Mouse (Mus musculus): ENCODE data around the gene Olah. TPM values are rescaled to one million over a fixed set of nuclear protein-coding genes. Genes with fewer than 3 reads are reported as not detected.

Gene Olah
- polyA plus RNA-seq, 1 experiment from 2014 or later = not detected

DNA sequence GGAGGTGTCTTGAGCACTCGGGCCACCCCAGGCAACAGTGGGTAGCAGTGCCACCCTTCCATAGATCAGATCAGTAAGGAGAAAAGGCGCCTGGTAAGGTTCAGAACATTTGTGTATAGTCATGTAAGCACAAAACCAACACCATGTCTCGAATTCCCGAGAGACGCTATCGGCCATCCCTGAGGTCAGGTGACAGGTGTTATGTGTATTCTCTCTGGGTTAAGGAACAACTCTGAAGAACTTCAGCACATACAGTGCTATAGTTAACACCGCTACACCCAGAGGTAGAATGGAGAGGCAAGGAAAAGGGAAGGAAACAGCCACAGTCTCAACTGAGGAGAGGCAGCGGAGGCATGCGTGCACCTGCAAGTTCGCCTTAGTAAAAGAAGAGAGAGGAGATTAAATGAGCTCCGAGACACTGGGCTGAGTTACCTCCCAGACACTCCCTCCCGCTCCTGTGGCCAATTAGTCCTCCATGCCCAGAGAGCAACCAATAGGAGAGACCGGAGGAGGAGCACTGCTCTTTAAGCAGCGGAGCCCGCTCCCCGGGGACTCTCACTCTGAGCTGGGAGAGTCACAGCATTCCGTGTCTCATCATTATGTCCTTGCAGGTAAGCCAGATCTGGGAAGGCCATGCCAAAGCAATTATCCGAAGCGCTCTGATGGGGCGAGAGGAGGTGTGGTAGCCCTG, 61.3 kb downstream of the Olah start, which contains the start of gene Acbd7:
Acbd7 (plus strand) TSS at position 558 of the 691 bp plus-strand sequence.
- Histone ChIP-seq H3K9me3 (no peaks in the 10 kb centered on the region), H3K4me2 (replicated peaks) (peak within 1 kb of the TSS; percentile 63), H3K9ac (peak within 1 kb of the TSS; percentile 21; the same call in 1 of the 2 replicates), H3K4me1 (peaks cover 21% of the 10 kb centered on the region), H3K36me3 (no peaks in the 10 kb centered on the region), H3K27me3 (replicated peaks) (no peaks in the 10 kb centered on the region), H3K4me3 (peak within 1 kb of the TSS; percentile 30), H3K27ac (no peak within 1 kb of the TSS)
- 5% methylated on average over 20 of the region's 20 CpGs for WGBS
- no peak for ATAC-seq (ENCODE audit: low FRiP score, low read depth)

DNA sequence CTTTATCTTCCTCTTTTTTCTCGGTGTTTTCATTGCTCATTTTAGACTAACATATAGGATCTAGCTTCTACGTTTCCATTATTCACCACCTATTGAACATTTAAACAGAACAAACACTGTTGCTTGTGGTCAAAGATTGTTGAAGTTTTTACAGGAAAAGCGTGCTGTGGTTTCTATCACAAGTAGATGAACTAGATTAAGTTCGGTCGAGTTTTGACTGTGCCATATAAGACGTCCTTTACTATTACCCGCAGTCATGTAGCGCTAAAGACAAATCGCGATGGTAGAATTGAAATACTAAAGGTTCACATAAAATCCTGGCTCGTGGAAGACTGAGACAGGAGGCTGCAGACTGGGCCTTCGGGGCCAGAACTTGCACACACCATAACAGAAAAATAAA, 63.2 kb downstream of the Olah start:
- H3K4me2 ChIP-seq (replicated peaks) = no peak overlapping the region
- H3K4me3 ChIP-seq = no peak overlapping the region
- H3K27me3 ChIP-seq (replicated peaks) = no peaks in the 10 kb centered on the region
- no peak for ATAC-seq (ENCODE audit: low FRiP score, low read depth)
- H3K27ac ChIP-seq = no peak overlapping the region
- no peaks in the 10 kb centered on the region for H3K9me3 ChIP-seq
- H3K9ac ChIP-seq = no peak overlapping the region
- peaks cover 3% of the 10 kb centered on the region; the same call in 1 of the 2 replicates for H3K36me3 ChIP-seq
- 91% methylated on average over 12 of the region's 12 CpGs for WGBS
- peaks cover 21% of the 10 kb centered on the region for H3K4me1 ChIP-seq

DNA sequence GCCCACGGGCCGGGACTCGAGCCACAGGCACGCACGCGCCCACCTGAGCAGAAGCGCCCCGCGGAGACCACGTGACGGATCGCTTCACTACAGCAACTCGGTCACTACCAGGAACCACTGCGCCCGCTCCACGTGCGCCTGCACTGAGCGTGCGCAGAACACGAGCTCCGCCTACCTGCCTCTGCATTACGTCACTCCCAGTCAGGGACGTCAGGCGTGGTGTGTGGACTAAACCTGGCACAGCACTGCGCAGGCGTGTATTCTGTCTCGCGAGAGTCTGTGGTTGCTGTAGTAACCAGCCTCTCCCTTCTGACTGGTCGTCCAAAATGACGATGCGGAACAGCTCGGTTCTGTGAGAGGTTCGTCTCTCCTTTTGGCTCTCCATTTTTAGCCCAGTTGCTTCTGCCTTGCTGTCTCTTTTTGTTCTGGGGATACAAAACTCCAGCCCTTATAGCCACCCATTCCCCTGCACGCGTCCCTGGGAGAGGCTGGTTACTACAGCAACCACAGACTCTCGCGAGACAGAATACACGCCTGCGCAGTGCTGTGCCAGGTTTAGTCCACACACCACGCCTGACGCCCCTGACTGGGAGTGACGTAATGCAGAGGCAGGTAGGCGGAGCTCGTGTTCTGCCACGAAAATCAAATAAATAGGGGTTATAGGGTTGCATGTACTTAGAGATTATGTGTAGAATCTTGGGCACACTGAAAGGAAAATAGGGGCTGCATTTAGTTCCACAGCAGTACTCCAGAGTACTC, 64.3 kb downstream of the Olah start, which contains the start of gene Rpp38:
Rpp38 (minus strand) TSS at position 160 of the 759 bp plus-strand sequence.
- peak; percentile 99 for ATAC-seq (ENCODE audit: low FRiP score, low read depth)
- peaks cover 11% of the 10 kb centered on the region for H3K36me3 ChIP-seq
- 0 out of 2 replicates have a peak within 1 kb of the TSS, but pooled peaks have one; percentile 26 for H3K27ac ChIP-seq
- peak within 1 kb of the TSS; percentile 68 for H3K4me2 ChIP-seq (replicated peaks)
- no peaks in the 10 kb centered on the region for H3K27me3 ChIP-seq (replicated peaks)
- peak within 1 kb of the TSS; percentile 64 for H3K9ac ChIP-seq
- no peaks in the 10 kb centered on the region for H3K9me3 ChIP-seq
- H3K4me1 ChIP-seq = peaks cover 21% of the 10 kb centered on the region
- H3K4me3 ChIP-seq = peak within 1 kb of the TSS; percentile 65
- under 1% methylated on average over 45 of the region's 45 CpGs for WGBS

DNA sequence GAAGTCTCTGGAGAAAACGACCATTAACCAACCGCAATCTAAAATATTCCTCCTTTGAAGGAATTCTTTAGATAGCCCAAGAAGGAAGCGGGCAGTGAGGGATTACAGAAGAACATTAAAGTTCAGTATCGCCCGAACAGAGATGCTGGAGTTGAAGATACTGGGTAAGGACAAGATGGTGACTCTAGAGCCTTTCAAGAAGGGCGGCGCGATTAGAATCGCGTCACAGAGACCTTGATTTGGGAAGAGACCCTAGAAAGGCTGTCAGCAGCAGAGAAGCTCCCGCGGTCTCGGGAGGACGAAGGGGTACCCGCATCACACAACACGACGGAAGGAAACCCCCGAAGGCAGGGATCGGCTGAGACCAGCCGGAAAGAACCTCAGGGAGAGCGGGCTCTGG, 65.0 kb downstream of the Olah start:
- no peak for ATAC-seq (ENCODE audit: low FRiP score, low read depth)

DNA sequence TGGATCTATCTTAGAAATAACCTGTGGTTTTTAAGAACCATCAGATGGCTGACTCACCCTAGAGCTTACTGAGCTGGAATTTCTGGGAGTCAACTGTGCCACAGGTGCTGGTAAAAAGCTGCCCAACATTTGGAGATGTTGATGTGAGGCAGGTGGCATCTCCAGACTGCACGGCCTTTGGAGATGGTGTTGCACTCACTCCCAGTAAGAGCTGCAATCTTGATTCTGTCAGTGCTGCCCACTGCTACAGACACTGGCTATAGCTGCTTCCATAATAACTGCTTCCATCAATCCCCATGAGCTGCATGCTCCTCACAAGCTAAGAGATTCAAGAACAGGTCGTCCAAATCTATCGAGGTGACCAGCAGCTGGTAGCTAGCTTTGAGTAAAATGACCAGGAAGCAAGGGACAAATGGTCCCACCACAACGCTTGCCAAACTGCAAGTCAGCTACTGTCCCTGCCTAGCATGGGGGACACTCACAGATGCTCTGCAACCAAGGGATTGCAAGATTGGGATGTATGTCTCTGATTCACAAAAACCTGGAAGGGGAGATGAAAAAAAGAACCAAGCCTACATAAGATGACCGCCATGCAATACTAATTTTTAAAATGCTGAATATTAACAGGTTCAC, 65.8 kb downstream of the Olah start:
- H3K36me3 ChIP-seq = peaks cover 20% of the 10 kb centered on the region
- peak overlapping the region; percentile 68 for H3K4me2 ChIP-seq (replicated peaks)
- no peak for ATAC-seq (ENCODE audit: low FRiP score, low read depth)
- H3K9ac ChIP-seq = 0 out of 2 replicates have a peak overlapping the region, but pooled peaks have one; percentile 8
- no peaks in the 10 kb centered on the region for H3K27me3 ChIP-seq (replicated peaks)
- H3K4me3 ChIP-seq = no peak overlapping the region
- whole genome bisulfite sequencing = 80% methylated on average over 5 of the region's 5 CpGs
- no peak overlapping the region for H3K27ac ChIP-seq
- no peaks in the 10 kb centered on the region for H3K9me3 ChIP-seq
- peaks cover 20% of the 10 kb centered on the region for H3K4me1 ChIP-seq

More for the DNA sequence above, 65.0 kb downstream of the Olah start:
- H3K9me3 ChIP-seq = no peaks in the 10 kb centered on the region
- H3K27ac ChIP-seq = 0 out of 2 replicates have a peak overlapping the region, but pooled peaks have one; percentile 26
- peaks cover 21% of the 10 kb centered on the region for H3K4me1 ChIP-seq
- WGBS = 4% methylated on average over 21 of the region's 21 CpGs
- H3K36me3 ChIP-seq = peaks cover 15% of the 10 kb centered on the region
- peak overlapping the region; percentile 65 for H3K4me3 ChIP-seq
- H3K4me2 ChIP-seq (replicated peaks) = peak overlapping the region; percentile 68
- no peaks in the 10 kb centered on the region for H3K27me3 ChIP-seq (replicated peaks)
- H3K9ac ChIP-seq = peak overlapping the region; percentile 64

DNA sequence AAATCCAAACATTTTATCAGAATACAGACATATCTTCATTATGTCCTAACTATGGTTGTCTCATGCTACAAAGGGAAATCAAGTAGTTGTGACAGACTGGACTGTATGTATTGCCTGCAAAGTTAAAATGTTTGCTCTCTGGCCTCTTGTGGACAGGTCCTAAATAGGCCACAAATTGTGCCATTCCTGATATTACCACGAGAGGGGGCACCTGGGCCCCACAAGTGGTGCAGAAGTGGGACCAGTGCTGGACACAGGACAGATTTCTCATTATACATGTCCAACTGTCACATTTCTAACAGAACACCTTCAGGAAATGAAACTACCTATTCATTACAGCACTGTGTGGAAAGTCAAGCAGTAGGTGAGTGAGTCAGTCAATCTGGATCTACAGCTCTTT, 69.7 kb downstream of the Olah start:
- no peaks in the 10 kb centered on the region for H3K9me3 ChIP-seq
- peaks cover 49% of the 10 kb centered on the region for H3K36me3 ChIP-seq
- H3K4me1 ChIP-seq = peaks cover 12% of the 10 kb centered on the region
- ATAC-seq (ENCODE audit: low FRiP score, low read depth) = no peak
- no peak overlapping the region for H3K9ac ChIP-seq
- no peak overlapping the region for H3K27ac ChIP-seq
- no peak overlapping the region for H3K4me3 ChIP-seq
- no peak overlapping the region for H3K4me2 ChIP-seq (replicated peaks)
- WGBS = 47% methylated on average over 1 of the region's 1 CpGs
- H3K27me3 ChIP-seq (replicated peaks) = no peaks in the 10 kb centered on the region

DNA sequence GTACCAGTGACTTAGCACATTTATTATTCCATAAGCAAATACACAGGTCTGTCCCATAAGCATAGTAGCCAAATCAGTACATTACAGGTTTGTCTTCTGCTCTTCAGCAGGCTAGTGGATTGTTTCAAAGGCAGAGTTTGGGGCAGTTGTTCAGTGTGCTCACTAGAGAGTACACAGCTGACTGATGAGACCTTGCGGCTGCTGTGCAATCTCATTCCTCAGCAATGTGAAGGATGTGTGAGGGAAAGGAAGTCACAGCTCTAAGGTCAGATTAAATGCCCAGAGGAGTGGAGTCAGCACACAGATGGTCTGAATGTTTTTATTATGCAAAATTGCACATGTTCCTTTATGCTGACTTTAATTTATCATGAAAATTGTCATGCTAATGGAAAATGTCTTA, 70.5 kb downstream of the Olah start:
- H3K4me1 ChIP-seq = peaks cover 7% of the 10 kb centered on the region
- H3K9ac ChIP-seq = no peak overlapping the region
- no peaks in the 10 kb centered on the region for H3K9me3 ChIP-seq
- ATAC-seq (ENCODE audit: low FRiP score, low read depth) = no peak
- no peak overlapping the region for H3K27ac ChIP-seq
- H3K4me2 ChIP-seq (replicated peaks) = no peak overlapping the region
- WGBS = 82% methylated on average over 1 of the region's 1 CpGs
- peaks cover 53% of the 10 kb centered on the region for H3K36me3 ChIP-seq
- H3K4me3 ChIP-seq = no peak overlapping the region
- no peaks in the 10 kb centered on the region for H3K27me3 ChIP-seq (replicated peaks)

DNA sequence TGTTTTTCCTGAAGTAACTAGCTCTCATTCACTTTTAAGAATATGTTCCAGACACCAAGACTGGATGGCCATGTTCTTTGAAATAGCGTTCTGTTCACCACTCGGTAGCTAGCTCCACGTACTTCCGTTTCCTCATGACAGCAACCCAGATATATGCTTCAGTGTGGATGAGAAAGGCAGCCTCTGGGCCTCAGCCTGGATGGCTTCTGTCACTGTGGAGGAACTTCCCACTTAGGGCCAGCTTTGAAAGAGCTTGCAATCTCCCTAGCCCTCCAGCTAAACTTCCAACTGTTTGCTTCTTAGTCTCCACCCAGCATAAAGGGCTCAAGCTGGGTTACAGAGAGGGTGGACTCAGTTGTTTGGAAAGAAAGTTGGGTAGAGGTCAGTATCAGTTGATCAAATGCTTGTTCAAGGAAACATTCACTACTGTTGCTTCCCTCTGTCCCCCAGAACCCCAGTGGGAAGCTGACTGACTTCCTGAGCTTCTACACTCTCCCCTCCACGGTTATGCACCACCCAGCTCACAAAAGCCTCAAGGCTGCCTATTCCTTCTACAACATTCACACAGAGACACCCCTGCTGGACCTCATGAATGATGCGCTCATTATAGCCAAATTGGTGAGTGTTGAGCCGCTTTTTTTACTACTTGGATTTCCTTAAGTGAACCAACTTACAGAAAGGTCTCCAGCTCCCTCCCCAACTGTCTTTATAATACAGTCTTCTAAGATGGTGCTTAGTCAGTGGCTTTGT, 72.5 kb downstream of the Olah start:
- H3K27me3 ChIP-seq (replicated peaks) = no peaks in the 10 kb centered on the region
- no peaks in the 10 kb centered on the region for H3K4me1 ChIP-seq
- peaks cover 57% of the 10 kb centered on the region for H3K36me3 ChIP-seq
- no peak overlapping the region for H3K4me2 ChIP-seq (replicated peaks)
- H3K27ac ChIP-seq = no peak overlapping the region
- WGBS = 94% methylated on average over 7 of the region's 7 CpGs
- no peak for ATAC-seq (ENCODE audit: low FRiP score, low read depth)
- no peak overlapping the region for H3K9ac ChIP-seq
- no peak overlapping the region for H3K4me3 ChIP-seq
- no peaks in the 10 kb centered on the region for H3K9me3 ChIP-seq

DNA sequence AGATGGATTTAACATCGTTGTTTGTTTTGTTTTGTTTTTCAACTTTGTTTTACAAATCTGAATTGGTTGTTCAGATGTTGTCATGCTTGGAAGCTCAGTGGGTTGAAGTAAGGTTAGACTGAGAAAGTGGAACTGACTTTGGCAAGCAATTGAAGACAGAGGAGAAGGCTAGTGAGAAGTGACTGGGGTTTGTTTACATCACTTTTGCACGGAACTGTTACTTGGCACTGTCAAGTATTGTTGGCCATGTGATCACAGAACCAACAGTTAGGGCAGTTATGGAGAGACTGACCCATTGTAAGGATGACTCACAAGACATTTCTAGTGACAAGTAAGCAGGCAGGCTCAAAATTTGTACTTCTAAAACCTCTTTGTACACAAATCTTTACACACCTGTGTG, 73.9 kb downstream of the Olah start:
- 96% methylated on average over 2 of the region's 2 CpGs for WGBS
- H3K36me3 ChIP-seq = peaks cover 57% of the 10 kb centered on the region
- H3K4me2 ChIP-seq (replicated peaks) = no peak overlapping the region
- H3K4me1 ChIP-seq = no peaks in the 10 kb centered on the region
- H3K9ac ChIP-seq = no peak overlapping the region
- no peak for ATAC-seq (ENCODE audit: low FRiP score, low read depth)
- H3K27me3 ChIP-seq (replicated peaks) = no peaks in the 10 kb centered on the region
- no peak overlapping the region for H3K27ac ChIP-seq
- no peaks in the 10 kb centered on the region for H3K9me3 ChIP-seq
- H3K4me3 ChIP-seq = no peak overlapping the region

DNA sequence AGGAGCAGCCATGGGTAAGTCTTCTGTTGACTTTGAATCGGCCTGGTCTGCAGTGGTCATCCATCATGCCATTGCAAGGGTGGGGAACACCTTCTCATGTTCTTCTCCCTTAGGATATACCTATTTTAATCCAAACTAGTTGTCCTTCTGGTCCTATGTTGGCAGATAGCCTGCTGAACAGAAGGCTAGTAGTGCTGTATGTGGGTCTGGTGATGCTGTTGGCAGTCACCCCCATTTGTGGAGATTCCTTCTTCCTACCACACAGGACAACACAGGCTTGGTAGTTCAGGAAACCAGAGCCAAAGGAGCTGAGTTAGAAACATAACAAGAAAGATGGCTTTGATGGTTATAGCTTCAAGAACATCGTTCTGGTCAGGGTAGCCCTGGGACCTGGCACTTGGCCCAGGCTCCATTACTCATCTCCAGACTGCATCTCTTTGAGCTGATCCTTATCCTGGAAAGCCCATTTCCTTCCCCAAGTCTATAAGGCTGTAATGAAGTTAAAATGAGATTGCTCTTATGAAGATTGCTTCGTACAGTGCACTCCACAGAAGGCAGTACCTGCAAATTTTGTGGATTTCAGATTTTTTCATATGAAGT, 91.5 kb downstream of the Olah start:
- no peaks in the 10 kb centered on the region for H3K4me1 ChIP-seq
- H3K9me3 ChIP-seq = no peaks in the 10 kb centered on the region
- H3K27me3 ChIP-seq (replicated peaks) = no peaks in the 10 kb centered on the region
- H3K36me3 ChIP-seq = peaks cover 11% of the 10 kb centered on the region
- no peak overlapping the region for H3K4me3 ChIP-seq
- ATAC-seq (ENCODE audit: low FRiP score, low read depth) = no peak
- H3K9ac ChIP-seq = no peak overlapping the region
- no peak overlapping the region for H3K4me2 ChIP-seq (replicated peaks)
- 81% methylated on average over 3 of the region's 3 CpGs for WGBS
- no peak overlapping the region for H3K27ac ChIP-seq

DNA sequence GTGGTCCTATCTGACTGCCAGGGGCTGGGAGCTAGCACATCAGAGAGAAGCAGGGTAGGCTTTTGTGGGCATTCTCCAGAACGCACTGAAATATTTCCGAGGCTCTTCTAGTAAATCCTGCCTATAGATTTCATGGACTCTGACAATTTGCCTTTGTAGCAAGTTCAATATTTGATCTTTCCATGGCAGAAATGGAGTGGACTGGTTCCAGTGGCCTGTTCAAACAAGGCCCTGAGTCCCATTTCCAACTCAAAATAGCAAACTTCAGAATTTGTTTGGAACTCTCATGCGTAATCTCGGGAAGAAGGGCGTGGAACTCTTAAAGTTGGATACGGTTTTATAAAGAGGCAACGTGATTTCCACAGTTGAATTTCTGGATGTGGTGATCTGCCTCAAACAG, 101.2 kb downstream of the Olah start:
- Histone ChIP-seq H3K36me3 (no peaks in the 10 kb centered on the region), H3K4me3 (no peak overlapping the region), H3K9me3 (no peaks in the 10 kb centered on the region), H3K27ac (no peak overlapping the region), H3K4me2 (replicated peaks) (no peak overlapping the region), H3K9ac (no peak overlapping the region), H3K27me3 (replicated peaks) (no peaks in the 10 kb centered on the region), H3K4me1 (no peaks in the 10 kb centered on the region)
- ATAC-seq (ENCODE audit: low FRiP score, low read depth) = no peak
- WGBS = 94% methylated on average over 7 of the region's 7 CpGs
